Mouse (Mus musculus) brown adipose tissue, adult 24 weeks (tissue): ENCODE results near the gene Gm28308. TPM values are rescaled to one million over a fixed set of nuclear protein-coding genes. Genes with fewer than 3 reads are reported as not detected.

Experiments
- H3K27ac ChIP-seq: fragments of 200-500 bp; replicated peaks from 2 replicates; pipeline ENCODE4 v1.5.1; 2012; ENCODE audit warnings: low read depth, mild to moderate bottlenecking, low read length
- H3K4me1 ChIP-seq: fragments of 200-500 bp; 2 replicates; pipeline ENCODE4 v1.6.1; 2012; ENCODE audit warnings: low read length, mixed read lengths; ENCODE audit not compliant: control insufficient read depth, insufficient read depth, insufficient read length
- H3K4me3 ChIP-seq: fragments of 200-500 bp; 2 replicates; pipeline ENCODE4 v1.5.1; 2012; ENCODE audit warnings: low read depth, mild to moderate bottlenecking, low read length, moderate library complexity; ENCODE audit not compliant: insufficient read depth
- polyA plus RNA-seq: library from polyadenylated mRNA; stranded (reverse); fragments of >200 nt; gene quantifications from 2 replicates; pipeline ENCODE4 v1.2.4, GENCODE M21; 2012; ENCODE audit not compliant: missing spikeins, insufficient read depth, insufficient read length

The Gm28308 gene
- polyA plus RNA-seq, 1 experiment: not detected

- H3K4me3 ChIP-seq: peak overlapping the region; percentile 23; the same call in 1 of the 2 replicates
- H3K27ac ChIP-seq: no peak overlapping the region; the same call in 1 of the 2 replicates
- peaks cover 28% of the 10 kb centered on the region for H3K4me1 ChIP-seq
Measured at GRCm38 (mm10) chr6:52183311-52184080, 29.6 kb downstream of the Gm28308 start.

DNA sequence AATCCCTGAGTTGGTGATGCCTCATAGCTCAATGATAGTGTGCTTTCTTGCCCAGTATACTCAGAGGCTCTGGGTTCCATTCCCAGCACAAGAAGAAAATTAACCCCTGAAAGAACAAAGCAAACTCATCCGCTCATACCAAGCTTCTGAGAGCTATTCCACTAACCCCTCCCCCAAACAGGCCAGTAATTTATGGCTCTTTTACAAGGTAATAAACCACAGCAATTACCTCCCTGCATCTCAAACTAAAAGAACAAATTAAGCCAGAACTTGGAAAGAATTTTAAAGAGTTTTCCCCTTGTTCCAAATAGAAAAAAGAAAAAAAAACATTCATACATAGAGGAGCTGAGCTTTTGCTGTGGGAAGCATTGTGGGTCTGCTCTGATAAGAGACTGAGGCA is 30.3 kb downstream of the Gm28308 start:
- Histone ChIP-seq H3K27ac (no peak overlapping the region), H3K4me1 (peaks cover 30% of the 10 kb centered on the region), H3K4me3 (peak overlapping the region; percentile 23; the same call in 1 of the 2 replicates)

DNA sequence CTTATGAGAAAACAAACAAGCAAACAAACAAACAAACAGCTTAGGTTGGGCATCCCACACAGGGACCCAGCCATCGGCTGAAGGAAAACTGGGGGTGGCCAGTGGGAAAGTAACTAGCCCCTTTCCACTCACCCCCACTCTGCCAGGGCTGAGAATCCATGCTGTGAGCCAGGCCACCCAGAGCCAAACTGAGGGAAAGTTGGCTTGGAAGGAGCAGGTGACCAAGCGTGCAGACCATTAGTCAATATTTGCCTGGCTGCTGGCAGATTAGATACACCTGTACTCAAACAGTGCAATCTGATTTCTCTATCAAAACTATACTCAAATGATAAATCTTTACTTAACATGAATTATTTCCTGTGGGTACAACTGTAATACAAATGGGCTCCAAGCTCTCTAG is 31.1 kb downstream of the Gm28308 start:
- H3K4me1 ChIP-seq: peaks cover 31% of the 10 kb centered on the region
- no peak overlapping the region for H3K4me3 ChIP-seq
- H3K27ac ChIP-seq: no peak overlapping the region

DNA sequence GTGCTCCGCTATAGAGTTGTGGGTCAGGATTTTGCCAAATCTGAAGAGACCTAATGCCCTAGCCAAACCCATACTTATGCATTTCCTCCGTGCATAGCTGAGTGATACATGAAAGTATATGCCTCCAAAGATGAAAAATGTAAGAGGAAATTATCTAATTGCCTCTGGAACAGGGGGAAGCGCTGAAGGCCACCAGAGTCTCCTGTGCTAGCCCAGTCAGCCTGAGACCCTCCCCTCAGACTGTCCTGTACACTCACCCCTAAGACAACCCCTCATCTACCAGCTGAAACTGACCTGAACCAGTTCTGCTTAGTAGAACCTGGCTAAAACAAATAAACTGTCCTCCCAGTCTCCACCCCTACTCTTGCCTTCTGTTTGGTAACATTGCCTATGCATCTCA is 32.4 kb downstream of the Gm28308 start:
- Histone ChIP-seq H3K27ac (peak overlapping the region; percentile 60), H3K4me1 (peaks cover 30% of the 10 kb centered on the region), H3K4me3 (peak overlapping the region; percentile 46)

GRCm38 (mm10) chr6:52180213-52180710 is 32.9 kb downstream of the Gm28308 start:
- H3K4me3 ChIP-seq: peak overlapping the region; percentile 46
- H3K27ac ChIP-seq: peak overlapping the region; percentile 60

DNA sequence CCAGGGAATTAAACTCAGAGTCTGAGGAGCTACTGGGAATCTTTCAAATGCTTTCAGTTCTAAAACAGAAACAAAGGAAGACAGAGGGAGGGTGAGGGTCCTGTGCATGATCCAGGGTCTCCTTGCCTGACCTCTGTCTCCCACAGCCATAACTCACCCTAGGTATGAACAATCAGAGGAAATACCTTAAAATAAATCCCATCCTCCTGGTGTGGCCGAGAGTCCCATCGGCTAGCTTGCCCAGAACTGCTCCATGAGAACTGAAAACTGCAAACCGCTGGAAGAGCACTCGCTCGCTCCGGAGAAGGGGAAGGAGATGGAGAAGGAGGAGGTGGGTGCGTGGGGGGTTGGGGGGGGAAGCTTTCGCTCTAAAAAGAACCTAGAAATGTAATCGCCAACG is 33.4 kb downstream of the Gm28308 start:
- peak overlapping the region; percentile 46 for H3K4me3 ChIP-seq
- peak overlapping the region; percentile 89 for H3K27ac ChIP-seq
- H3K4me1 ChIP-seq: peaks cover 28% of the 10 kb centered on the region

More at GRCm38 (mm10) chr6:52180213-52180710, 32.9 kb downstream of the Gm28308 start:
- H3K4me1 ChIP-seq: peaks cover 29% of the 10 kb centered on the region

DNA sequence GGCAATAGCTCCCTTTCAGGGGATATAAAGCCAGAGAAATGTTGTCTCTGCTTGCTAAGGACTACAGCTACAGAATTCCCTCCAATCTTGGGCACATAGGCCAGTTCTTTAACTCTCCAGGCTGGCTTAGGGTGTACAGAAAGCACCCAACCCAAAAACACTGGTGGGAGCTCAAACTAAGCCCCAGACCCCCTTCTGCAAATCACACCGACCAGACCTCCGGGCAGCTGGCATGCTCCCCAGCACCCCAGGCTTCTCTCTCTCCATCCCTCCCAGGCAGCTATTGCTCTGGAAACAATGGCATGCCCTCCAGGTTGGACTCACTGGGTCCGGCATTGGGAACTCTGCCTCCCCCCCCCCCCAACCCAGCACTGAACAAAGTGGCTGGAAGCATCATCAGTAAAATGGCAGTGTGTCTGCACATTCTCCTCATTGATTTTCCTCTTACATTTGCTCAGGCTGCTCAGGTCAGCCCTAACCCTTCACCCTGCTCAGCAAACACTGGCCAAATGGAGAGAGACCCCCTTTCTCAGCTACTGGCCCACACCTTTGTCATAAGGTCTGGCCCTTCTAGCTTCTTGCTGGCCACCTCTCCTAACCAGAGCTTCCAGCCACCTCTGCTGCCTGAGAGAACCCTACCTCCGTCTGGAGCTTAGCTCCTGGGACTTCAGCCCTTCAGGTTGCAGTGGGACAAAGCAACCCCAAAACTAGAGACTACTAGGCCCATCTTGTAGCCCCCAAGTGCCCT is 34.0 kb downstream of the Gm28308 start:
- Histone ChIP-seq H3K27ac (peak overlapping the region; percentile 89), H3K4me1 (peaks cover 23% of the 10 kb centered on the region), H3K4me3 (peak overlapping the region; percentile 46)

- peaks cover 19% of the 10 kb centered on the region for H3K4me1 ChIP-seq
- H3K27ac ChIP-seq: peak overlapping the region; percentile 63
- H3K4me3 ChIP-seq: peak overlapping the region; percentile 59
Measured at GRCm38 (mm10) chr6:52177806-52178205, 35.3 kb downstream of the Gm28308 start.

DNA sequence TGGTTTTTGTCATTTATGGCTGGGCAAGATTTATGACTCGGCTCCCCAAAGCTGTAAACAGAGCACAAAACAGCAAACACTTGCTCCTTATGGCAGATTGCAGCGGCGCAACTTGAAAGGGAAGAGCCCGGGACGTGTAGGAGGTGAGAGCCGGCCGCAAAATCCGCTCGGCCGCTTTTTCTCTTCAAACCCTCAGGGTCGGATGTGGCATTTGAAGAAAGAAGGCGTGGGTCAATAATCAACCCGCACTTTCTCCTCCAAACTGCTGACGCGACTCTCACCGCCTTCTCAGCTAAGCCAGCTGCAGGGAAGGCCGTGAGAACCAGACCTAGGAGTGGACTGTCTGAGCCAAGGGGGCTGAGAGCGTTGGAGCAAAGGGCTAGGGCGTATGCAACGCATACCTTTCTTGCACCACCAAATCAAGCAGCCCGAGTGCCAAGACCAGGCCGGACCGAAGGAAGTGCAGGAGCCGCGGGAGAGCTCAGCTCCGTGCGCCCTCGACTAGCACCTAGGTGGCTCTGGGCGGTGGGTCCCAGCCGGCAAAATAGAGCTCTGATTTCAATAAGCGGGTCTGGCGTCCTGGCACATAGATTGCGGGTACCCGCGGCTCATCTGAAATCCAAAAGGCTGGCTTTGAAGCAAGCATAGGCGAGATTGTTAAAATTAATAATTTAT is 35.9 kb downstream of the Gm28308 start, which contains the start of gene 5730596B20Rik:
Gene 5730596B20Rik (plus strand): TSS at position 438 of the 675 bp plus-strand sequence.
- Histone ChIP-seq H3K27ac (peak within 1 kb of the TSS; percentile 63), H3K4me1 (peaks cover 21% of the 10 kb centered on the region), H3K4me3 (peak within 1 kb of the TSS; percentile 59)

DNA sequence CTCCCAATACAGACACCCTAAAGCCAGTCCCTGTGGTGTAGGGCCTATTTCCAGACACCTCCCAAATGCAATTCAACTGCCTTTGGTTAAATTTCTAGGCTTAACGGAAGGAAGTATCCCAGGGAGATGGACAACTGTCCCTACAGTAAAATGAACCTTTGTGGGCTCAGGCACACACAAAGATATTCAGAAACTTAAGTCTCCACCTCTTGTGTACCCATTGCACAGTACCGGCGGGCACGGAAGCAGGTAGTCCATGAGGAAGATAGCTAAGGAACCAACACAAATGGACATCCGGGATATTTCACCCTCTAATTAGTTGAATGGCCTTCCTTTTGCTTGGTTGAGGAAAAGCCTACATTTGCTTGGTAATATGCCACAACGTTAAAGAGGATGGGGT is 36.7 kb downstream of the Gm28308 start:
- peaks cover 23% of the 10 kb centered on the region for H3K4me1 ChIP-seq
- H3K27ac ChIP-seq: peak overlapping the region; percentile 63
- H3K4me3 ChIP-seq: peak overlapping the region; percentile 59

DNA sequence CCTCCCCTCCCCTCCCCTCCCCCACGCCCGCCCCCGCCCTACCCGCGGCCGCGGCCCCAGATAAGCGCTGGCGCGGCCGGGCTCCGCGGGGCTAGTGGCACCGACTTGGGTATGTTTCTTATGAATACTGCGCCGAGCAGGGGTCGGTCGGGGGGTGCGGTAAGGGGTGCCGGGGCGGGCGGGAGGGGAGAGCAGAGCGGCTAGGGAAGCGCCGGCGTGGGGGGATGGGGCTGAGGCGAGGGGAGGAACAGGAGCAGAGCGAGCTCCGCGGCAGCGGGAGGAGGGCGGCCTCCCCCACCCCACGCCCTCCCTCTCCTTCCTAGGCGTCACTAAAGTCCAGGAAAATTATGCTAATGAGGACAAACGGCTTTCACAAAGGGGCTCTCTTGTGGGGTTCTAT is 37.3 kb downstream of the Gm28308 start:
- peaks cover 24% of the 10 kb centered on the region for H3K4me1 ChIP-seq
- H3K27ac ChIP-seq: peak overlapping the region; percentile 63
- H3K4me3 ChIP-seq: peak overlapping the region; percentile 86

- Histone ChIP-seq H3K4me3 (peak overlapping the region; percentile 86), H3K27ac (peak overlapping the region; percentile 90), H3K4me1 (peaks cover 25% of the 10 kb centered on the region)
Measured at GRCm38 (mm10) chr6:52174968-52175751, 38.0 kb downstream of the Gm28308 start.

DNA sequence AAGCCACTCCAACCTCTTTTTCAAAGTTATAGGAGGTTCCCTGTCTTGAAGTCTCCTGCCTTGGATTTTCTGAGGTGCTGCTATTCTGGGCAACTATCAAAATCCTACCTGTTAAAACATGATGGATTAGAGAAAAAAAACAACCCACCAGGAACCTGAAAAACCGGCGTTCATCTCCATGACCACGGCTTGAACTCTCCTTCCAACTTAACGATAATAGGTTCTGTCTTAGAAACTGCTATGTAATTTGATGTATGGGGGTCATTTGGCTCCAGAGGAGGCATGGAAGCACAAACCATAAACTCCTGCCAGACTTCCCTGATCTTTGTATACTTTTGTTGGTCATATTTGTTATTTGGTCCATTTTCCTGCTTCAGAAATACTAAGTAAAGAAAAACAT is 39.5 kb downstream of the Gm28308 start:
- Histone ChIP-seq H3K4me3 (peak overlapping the region; percentile 61), H3K27ac (peak overlapping the region; percentile 63), H3K4me1 (peaks cover 23% of the 10 kb centered on the region)

GRCm38 (mm10) chr6:52172501-52172900 is 40.6 kb downstream of the Gm28308 start:
- Histone ChIP-seq H3K27ac (peak overlapping the region; percentile 63), H3K4me1 (peaks cover 19% of the 10 kb centered on the region), H3K4me3 (peak overlapping the region; percentile 61)
